Mouse (Mus musculus) kidney, adult 18-20 months (tissue): ENCODE measurements around the gene Mms19.
A peak's percentile ranks its signal among the peaks of the same experiment; 100 is the strongest.
"Not testable (repeated sequence)": the region's sequence is repeated elsewhere in the genome, so short reads cannot be mapped to it uniquely, and the experiment has no call there.

Source experiments
- DNase-seq: peaks from one replicate; pipeline ENCODE4 v3.0.0; 2021

The Mms19 gene

DNA sequence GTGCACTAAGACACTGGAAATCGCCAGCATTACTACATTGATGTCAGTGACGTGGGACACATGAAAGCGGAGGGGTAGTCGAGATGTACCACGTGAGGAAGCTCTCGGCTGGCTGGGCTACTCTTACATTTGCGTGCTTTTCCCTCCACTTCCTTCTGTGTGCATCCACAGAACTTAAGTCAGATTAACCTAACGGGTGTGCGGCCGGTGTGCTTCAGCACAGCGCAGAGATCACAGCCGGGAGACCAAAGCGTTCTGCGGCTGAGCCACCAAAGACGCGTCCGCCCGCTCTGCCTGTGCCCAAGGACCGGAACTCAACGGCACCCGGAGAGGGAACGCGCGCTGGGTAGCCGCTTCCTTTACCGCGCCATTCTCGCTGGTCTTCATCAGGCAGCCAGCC lies 48.3 kb downstream of the Mms19 start:
- DNase-seq, result no peak

DNA sequence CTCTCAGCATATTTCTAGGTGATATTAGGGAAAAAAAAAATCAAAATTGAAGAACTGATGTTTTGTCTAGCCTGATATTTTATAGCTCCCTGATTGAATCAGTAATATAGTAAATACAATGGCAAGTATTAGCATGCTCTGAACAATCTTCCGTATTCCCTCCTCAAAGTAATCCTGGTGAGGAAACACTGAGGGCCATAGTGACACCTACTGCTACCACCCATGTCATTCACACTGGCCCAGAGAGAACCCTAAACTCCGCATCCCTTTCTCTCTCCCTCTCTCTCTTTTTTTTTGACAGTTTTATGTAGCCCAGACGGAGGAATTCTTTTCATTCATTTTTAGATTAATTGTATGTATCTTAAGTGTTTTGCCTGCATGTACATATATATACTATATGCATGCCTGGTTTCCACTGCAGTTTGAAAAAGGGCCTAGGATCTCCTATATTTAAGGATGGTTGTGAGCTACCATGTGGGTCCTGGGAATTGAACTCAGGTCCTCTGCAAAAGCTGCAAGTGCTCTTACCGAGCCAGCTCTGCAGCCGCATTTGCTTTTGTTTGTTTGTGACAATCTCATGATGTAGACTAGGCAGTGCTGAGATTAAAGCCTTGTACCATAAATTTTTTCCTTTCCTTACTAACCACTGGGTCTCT lies 60.4 kb downstream of the Mms19 start:
- DNase-seq, result no peak

DNA sequence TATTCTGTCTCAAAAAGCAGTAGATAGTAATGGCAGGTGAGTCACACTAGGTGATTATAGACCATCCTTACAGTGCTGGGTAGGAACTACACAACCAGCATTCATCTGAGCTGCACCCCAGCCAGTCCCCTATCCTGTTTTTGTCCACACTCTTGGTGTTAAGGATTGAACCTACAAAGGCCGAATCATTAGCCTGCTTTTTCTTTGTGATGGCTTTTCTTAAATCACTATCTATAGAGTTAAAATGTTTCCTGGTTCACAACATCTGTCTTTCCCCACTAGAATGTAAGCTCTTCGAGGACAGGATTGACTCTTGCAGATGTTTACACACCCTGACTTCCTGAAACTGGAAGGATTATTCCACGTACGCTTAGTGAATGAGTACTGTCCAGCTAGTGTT lies 61.5 kb downstream of the Mms19 start:
- no peak for DNase-seq

DNA sequence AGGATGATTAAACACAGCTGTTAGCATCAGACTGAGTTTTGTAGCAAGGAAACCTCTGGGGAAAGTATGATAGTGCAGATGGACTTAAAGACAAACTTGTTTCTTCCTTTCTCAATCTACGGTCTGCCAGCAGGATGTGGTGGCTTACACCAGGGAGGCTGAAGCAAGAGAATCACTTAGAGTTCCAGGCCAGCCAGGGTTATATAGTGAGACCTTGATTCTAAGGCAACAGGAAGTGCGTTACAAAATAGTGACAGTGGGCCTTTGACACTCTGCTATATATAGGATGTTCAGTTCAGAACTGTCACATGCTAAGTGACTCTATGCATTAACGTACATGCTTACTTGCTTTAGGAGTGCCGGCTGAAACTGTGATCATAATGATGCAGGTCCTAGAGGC lies 64.1 kb downstream of the Mms19 start:
- no peak for DNase-seq

DNA sequence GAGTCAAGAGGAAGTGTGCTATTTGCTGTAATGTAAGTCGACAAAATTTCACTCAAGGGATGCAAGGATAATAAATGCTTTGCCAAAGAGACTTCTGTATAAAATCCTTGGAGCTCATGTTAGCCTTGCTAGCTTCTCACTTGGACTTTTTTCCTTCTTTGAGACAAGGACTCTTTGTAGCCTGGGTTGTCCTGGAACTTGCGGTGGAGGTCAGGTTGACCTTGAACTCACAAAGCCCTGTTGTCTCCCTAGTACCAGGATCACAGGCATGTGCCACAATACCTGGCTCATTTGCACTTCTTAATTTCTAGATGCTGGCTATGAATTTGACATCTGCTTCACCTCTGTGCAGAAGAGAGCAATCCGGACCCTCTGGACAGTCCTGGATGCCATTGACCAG lies 65.7 kb downstream of the Mms19 start:
- no peak for DNase-seq

DNA sequence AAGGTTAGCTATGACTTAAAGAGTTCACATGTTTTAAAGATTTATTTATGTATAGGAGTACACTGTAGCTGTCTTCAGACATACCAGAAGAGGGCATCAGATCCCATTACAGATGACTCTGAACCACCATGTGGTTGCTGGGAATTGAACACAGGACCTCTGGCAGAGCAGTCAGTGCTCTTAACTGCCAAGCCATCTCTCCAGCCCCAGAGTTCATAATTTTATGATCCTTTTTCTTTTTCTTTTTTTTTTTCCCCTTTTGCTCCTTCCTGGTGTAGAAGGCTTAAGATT lies 66.4 kb downstream of the Mms19 start:
- not testable (repeated sequence) for DNase-seq

DNA sequence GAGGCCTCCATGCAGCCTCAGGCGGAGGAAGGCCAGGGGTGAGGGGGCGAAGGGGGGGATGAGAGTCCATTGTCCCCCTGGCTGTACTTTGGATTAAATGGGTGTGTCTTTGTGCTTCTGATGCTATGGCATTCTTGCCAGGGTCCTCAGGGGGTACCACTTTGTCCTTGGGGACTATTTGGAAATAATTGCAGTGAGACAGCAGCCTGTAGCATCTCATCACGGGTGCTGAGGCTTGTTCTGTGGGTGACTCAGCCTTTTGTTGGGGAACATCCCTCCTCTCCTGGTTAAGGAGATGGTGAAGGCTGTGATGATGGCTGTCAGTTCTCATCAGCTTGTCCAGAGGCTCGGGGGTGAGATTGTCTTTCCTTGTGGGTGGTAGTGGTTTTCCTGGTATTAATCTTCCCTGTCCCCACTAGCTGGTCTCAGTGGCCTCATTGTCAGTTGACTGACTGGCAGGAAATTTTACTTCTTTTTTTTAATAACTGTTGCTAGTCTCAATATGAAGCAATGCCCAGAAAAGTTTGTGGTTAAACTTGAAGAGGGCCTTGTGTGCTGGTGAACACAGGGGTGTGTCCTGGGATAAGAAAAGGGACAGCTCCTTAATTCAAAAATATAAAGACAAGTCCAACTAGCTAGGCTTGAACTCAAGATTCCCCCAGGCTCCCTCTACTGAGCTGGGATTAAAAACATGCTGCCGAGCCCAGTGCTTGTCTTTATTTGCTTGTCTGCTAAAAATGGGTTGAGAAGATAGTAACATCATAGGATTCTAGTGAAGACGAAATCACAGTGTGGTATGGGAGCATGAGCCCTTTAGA lies 67.0 kb downstream of the Mms19 start:
- no peak for DNase-seq

DNA sequence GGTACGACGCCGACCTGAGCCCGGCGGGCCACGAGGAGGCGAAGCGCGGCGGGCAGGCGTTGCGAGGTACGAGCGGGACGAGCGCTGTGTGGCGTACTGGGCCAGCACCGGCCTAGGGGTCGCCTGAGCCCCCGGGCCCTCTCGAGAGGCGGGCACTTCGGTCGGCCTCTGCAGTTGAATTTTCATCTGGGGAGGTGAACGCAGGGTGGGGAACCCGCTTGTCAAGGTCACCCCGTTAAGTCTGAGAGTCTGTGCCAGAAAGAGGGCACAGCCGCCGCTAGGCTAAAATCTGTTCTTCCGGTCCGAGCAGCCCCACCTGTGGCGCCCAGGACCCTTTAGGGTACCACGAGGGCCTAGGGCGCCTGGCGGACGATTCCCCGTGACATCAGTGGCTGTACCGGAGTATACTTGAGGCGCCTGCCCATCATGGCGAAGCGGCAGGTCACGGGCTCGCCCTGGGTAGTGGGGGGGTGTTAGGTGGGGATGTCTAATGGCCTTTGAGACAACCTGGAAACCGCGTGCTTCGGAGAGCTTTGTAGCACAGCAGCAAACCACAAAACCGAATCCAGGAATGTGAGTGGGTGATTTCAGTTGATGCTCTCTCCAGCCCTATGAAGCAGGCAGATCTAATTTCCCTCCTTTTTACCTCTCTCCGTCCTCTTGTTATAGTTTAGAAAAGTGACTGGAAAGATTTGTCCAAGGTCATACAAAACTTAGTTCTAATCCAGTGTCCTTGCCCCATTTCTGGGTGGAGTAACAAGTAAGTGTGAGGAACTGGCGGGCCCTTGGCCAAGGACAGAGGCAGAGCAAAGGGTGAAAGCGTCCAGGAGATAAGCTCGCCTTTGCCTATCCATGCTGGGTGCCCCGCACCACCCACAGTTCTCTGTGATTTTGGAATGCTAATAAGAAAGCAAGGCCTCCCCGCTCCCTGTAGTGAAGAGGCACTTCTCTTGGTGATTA lies 68.6 kb downstream of the Mms19 start:
- peak; percentile 65 for DNase-seq

DNA sequence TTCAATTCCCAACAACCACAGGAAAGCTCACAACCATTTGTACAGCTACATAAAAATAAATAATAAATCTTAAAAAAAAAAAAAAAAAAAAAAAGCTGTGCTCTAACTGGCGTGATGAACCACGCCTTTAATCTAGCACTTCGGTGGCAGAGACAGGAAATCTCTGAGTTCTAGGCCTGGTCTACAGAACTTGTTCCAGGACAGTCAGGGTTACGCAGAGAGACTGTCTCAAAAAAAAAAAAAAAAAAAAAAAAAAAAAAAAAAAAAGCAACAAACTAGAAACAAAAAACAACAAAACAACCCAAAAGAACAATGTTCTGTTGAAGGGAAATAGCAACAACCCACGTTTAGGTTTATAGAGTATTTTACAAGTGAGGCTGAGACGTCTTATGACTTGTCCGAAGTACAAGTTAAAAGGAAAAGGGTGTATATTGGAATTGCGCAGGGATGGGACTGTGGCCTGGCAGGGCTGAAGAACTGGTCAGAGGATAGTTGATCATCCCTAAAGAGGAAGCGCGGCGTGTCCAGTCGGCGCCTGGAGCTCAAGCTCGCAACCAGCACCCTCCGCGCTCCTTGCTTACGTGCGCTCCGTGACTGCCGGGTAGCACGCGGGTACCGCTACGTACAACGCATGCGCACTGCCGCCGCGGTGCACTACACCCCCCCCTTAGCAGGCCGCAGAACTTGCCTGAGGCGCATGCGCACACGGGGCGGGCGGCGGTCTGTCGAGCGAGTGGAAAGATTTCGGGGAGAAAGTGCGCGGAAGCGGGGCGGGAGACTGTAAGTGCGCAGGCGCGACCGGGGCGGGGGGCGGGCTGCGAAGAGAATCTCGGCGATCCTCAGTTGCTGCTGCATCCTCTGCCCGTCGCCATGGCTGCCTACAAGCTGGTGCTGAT lies 69.5 kb downstream of the Mms19 start, which contains the start of gene Pgam1:
Gene Pgam1, plus strand, starts transcription at position 746 of the 896 bp plus-strand sequence.
- DNase-seq, result peak; percentile 94

DNA sequence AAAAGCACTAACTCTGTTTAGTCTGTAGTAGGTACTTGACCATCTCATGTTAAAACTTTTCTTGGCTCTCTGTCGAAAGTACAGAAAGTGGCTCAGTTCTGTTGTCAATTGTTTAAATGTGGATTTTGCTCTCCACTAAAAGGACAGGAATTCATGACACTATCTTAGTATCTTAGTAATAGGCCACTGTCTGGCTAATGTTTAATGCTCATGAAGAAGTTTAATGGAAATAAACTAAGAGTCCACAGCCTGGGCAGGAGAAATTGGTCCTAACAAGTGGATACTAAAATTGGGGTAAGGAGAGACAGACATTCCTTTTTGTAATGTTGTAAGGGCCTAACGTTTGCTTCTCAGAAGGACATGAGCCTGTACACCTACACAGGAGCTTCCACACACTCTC lies 70.6 kb downstream of the Mms19 start:
- no peak for DNase-seq

DNA sequence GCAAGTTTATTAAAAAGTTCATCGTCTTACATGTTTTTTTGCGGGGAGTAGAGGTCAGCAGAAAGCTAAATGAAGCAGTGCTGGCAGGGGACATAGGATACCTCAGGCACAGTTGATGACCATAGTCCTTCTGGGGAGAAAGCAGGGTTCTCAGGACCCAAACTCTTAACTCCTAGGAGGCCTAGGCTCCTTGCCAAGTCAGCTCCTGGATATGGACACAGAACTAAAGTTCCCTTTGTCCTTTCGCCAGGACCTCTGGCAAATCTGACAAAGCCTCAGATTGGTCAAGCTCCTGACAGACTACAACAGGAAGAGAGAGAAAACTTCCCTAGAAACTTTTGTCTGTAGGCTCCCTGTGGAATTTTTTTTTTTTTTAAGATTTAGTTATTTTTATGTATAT lies 72.2 kb downstream of the Mms19 start:
- no peak for DNase-seq

DNA sequence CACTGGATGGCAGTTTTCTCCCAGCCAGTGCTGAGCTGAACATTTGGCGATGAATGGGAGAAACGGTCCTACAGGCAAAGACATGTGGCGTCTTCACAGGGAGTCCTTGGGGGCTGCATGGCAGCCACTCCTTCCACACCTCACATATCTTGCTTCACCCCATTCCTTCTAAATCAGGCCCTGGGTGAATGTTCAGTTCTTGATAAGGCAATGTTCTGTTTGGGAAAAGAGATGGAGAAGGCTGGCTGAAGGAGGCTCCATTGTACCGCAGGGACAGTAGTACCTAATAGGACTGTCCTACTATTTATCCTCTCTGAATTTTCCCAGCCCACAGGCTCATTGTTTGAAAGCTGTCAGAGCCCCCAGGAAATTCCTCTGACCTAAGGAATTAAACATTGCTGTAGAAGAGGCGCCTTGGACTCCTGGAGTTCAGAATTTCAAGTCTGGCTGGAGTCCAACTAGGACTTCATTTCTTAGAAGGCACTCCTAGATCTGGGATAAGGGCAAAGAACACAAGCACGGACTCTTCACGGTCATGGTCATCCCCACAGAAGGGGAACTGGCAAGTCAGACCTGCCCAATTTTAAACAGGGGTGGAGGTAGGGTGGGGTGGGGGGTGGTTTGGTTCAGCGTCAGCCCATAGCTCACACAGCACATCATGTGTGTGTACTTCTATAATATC lies 73.7 kb downstream of the Mms19 start:
- DNase-seq, result peak; percentile 18

DNA sequence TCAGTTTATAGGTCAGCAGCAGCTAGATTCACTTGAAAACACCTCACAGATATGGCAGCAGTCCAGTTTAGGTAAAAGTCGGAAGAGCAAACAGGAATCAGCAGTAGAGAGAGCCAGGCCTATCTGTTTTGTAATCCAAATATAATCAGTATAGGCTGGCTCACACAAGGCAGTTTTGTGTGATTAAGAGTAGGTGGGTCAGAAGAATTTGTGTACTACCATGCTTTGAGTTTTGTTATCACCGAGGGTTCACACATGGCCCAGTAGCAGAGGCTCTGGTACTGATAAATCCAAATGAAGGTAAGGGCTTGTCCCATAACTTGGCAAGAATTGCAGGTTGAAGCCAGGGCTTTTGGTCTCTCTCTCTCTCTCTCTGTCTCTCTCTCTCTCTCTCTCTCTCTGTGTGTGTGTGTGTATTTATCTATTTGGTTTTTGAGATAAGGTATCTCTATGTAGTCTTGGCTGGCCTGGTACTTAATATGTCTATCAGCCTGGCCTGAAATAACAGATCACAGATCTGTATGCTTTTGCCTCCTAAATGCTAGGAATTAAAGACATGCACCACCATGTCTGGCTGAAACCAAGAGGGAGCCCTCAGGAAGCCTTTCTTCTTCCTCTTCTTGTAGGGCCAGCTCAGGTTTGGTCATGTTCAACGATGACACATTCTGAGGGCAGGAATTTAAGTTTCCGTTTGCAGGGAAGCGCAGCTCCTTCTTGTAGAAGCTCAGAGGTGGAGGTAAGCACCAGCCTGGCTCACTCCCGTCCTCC lies 74.5 kb downstream of the Mms19 start:
- DNase-seq, result no peak

DNA sequence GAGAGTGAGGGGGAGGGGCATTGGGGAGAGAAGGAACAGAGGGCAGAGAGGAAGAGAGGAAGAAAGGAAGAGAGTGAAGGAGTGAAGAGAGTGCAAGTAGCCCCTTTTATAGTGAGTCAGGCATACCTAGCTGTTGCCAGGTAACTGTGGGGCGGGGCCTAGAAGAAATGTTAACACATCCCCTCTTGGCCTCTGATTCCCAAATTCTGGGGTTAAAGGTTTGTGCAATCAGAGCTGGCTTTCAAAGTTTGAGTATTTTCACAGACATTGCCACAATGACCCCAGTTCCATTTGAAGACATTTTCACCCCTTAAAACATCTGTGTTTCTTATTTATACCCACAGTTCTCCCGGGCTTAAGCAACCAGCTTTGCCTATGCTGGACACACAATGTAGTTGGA lies 75.7 kb downstream of the Mms19 start:
- DNase-seq, result no peak

DNA sequence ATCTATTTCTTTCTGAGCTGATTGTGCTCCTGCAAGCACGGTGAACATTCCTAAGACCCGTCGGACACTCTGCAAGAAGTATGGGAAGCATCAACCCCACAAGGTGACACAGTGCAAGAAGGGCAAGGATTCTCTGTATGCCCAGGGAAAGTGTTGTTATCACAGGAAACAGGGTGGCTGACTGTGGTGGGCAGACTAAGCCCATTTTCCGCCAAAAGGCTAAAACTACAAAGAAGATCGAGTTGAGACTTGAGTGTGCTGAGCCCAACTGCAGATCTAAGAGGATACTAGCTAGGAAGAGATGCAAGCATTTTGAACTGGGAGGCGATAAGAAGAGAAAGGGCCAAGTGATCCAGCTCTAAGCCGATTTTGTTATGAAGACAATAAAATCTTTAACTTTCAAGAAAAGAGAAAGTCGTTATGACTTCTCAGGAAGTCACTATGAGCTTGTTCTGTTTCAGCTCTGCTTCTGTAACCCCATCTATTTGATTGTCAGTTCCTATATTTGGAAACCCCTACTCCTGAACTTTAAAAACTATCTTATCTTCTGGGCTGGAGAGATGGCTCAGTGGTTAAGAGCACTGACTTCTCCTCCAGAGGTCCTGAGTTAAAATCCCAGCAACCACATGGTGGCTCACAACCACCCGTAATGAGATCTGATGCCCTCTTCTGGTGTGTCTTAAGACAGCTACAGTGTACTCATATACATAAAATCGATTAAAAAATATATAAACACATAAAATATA lies 77.9 kb downstream of the Mms19 start:
- DNase-seq, result no peak

DNA sequence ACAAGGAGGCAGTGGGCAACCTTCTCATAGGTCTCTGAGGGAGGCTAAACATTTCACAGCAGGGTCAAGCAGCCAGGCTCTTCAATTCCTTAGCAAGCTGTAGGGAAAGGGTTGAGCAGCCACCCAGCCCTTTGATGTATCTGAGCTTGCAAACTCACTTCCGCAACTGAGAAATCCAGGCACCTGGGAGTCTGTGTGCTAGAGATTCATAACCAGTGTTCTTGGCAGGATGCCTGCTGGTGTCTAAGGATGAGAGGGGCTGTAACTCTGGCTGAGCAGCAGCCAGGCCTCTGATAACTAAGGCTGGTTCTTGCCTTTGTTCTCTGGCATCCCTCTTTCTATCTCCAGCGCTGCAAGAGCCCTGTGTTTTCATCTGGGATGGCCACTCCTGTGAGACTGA lies 79.3 kb downstream of the Mms19 start:
- no peak for DNase-seq

DNA sequence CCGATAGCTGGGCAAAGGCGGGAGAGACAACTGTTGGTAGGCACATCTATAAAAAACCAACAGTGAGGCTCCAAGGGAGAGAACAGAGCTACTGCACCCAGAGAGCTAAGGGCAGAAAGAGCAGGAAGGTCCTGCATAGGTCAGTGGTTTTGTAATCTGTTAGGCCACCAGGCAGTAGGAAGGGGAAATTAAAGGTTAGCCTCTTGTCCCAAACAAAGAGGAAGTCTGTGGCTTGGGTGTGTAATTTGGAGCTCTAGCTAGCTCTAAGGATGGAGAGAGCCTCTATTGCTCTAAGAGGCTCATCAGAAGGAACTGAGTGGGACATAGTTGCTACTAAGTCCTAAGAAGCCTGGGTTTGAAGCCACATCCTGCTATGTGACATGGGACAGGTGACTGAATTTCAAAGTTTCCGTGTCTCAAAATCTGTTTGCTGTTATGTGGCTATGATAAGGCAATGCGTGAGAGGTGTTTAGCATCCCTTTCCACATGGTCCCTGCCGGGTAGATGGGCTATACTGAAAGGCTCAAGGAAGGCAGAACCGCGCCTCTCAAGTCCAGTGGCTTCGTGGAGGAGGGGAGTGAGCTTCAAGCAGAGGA lies 80.4 kb downstream of the Mms19 start:
- no peak for DNase-seq

DNA sequence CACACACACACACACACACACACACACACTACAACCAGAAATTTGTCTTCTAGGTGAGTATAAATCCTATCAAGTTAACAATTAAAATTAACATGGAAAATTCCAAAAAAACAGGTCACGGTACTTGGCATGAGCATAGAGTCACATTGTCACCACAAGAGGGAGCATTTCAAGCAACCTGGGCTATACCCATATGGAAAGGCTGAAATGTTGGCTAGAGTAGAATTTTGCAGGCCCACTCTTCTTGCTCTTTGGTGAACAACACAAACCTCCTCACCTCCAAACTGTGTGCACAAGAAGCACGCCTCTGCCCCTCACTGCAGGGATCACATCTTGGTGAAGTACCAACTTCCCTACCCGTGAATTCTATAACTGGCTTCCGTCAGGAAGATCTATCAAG lies 82.1 kb downstream of the Mms19 start:
- peak; percentile 41 for DNase-seq

DNA sequence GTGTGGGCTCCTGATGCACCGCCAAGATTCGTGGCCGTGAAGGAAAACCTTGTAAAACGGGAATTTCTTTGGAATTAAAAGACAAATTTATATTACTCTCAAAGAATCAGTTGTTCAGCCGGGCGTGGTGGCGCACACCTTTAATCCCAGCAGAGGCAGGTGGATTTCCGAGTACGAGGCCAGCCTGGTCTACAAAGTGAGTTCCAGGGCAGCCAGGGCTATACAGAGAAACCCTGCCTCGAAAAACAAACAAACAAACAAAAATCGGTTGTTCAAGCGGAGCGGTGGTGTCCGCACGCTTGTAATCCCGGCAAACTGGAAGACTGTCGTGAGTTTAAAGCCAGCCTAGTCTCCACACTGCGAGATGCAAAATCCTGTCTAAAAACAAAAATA lies 84.6 kb downstream of the Mms19 start:
- no peak for DNase-seq
